Mouse (Mus musculus) E14TG2a.4 (cell line): ENCODE measurements at regions not wholly inside any gene's neighbourhood (a gene's known extent, or its start where the extent isn't known, plus 50 kb on each side); places are given as distances from the start of the nearest gene placed in this dataset.

Experiments
- CTCF ChIP-seq: conservative IDR thresholded peaks from 2 replicates; pipeline ENCODE4 v1.5.1; 2014; ENCODE audit warnings: low read length
- NANOG ChIP-seq: IDR thresholded peaks from 2 replicates; pipeline ENCODE4 v1.6.1; 2014; ENCODE audit warnings: borderline replicate concordance, low read length, mixed read lengths
- POU5F1 ChIP-seq: IDR thresholded peaks from 2 replicates; pipeline ENCODE4 v1.6.1; 2014; ENCODE audit warnings: low read length, borderline replicate concordance

DNA sequence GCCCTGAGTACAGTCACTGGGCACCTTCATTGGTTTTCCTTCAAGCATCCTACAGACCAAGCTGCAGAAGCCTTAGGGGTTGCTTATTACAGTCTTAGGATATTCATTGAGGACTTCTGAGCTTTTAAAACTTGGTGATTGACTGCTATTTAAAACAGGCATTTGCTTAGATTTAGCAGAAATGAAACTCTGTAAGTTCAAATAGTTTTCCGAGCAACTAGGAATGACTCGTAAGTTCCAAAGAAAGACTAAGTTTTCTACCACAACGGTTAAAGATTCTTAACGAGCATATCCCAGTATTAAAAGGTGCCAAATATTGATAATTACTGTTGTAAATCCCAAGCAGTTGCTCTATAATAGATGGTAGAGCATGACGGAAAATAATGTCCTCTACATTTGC is 71.3 kb upstream of the Ankrd50 start:
- TF ChIP-seq CTCF = no peak
- no peak for TF ChIP-seq NANOG
- TF ChIP-seq POU5F1 = no peak
